Mouse (Mus musculus): ENCODE data around the gene Ipo13.

GRCm38 (mm10) chr4:117852152-117852868, 62.5 kb downstream of the Ipo13 start:
- TF ChIP-seq POLR2A (IDR thresholded peaks at IDR 0.05; ENCODE audit: low read depth, low read length) (no peak), CTCF (IDR thresholded peaks at IDR 0.05; ENCODE audit: extremely low read depth, insufficient read depth, insufficient read length, insufficient replicate concordance) (no peak)

Measured in spleen, adult 2 months (tissue).